Mouse (Mus musculus): Measurements from ENCODE around the gene Mapt. TPM values are rescaled to one million over a fixed set of nuclear protein-coding genes. Genes with fewer than 3 reads are reported as not detected.

Gene Mapt
- polyA plus RNA-seq, 1 experiment, result 77.9 TPM

GRCm38 (mm10) chr11:104302628-104303027 lies 71.4 kb downstream of the Mapt start:
- TF ChIP-seq POLR2A (IDR thresholded peaks at IDR 0.05; ENCODE audit: borderline replicate concordance, extremely low read depth, low read depth, low read length), result no peak
- no peak for TF ChIP-seq CTCF (IDR thresholded peaks at IDR 0.05; ENCODE audit: insufficient read depth, low read length)
- DNase-seq, result no peak
- WGBS, result 41% methylated on average over 12 of the region's 12 CpGs
- H3K4me1 ChIP-seq (ENCODE audit: control insufficient read depth, insufficient read depth, low read length), result peaks cover 5% of the 10 kb centered on the region
- H3K4me3 ChIP-seq (replicated peaks; ENCODE audit: extremely low read depth, low read depth, low read length), result no peak overlapping the region

DNA sequence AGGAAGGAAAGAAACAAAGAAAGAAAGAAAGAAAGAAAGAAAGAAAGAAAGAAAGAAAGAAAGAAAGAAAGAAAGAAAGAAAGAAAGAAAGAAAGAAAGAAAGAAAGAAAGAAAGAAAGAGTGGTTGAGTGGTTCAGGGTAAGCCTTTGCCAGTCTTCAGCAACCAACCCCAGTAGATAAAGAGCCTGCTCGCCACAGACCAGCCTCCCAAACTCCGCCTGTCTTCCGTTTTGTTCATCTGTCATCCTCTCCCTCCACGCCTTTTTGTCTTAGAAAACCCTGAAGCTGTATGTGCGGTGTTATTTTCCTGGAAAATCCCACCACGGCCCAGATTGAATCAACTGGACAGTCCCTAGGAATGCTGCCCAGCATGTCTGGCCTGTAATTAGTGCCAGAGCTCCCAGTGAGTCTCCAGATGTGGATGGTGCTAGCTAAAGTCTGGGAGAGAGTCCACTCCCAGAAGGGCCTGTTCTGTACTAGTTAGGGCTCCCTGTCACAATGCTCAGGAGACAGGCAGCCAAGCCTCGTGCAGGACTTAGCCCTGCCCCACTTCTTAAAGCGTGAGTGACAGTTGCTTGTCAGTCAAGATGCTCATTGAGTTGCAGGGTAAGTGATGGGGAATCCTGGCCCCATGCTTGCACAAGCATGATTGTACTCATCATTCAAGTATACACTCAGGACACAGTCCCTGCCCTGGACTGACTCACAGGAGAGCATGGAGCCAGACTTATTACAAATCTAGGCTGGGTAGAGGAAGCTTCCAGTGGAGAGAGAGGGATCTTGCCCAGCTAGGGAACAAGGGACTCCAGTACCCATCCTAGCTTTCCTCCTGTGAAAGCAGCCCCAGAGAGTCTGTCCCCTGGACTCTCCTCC lies 72.1 kb downstream of the Mapt start:
- no peak for DNase-seq
- Histone ChIP-seq H3K4me3 (replicated peaks; ENCODE audit: extremely low read depth, low read depth, low read length) (no peak overlapping the region), H3K4me1 (ENCODE audit: control insufficient read depth, insufficient read depth, low read length) (peaks cover 5% of the 10 kb centered on the region)
- 74% methylated on average over 8 of the region's 8 CpGs for WGBS
- TF ChIP-seq POLR2A (IDR thresholded peaks at IDR 0.05; ENCODE audit: borderline replicate concordance, extremely low read depth, low read depth, low read length), result no peak
- TF ChIP-seq CTCF (IDR thresholded peaks at IDR 0.05; ENCODE audit: insufficient read depth, low read length), result no peak

DNA sequence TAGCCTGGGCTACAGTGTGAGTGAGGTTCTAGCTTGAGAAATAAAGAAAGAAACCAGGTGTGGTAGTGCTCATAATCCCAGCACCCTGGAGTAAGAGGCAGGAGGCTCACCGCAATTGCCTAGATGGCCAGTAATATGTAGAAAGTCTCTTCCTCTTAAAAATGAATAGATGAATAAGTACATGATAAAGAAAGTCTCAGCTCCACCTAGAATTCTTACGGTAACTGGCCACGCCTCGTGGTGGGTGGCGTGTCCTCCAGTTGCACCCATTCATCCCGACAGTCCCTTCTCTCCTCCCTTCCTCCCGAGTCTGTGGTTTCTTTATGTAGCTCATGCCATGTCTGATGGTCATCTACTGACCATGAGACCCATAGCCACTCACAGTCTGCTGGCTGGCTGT lies 74.5 kb downstream of the Mapt start:
- Histone ChIP-seq H3K4me3 (replicated peaks; ENCODE audit: extremely low read depth, low read depth, low read length) (no peak overlapping the region), H3K4me1 (ENCODE audit: control insufficient read depth, insufficient read depth, low read length) (peaks cover 5% of the 10 kb centered on the region)
- TF ChIP-seq POLR2A (IDR thresholded peaks at IDR 0.05; ENCODE audit: borderline replicate concordance, extremely low read depth, low read depth, low read length), result no peak
- DNase-seq, result no peak
- WGBS, result 90% methylated on average over 7 of the region's 7 CpGs

GRCm38 (mm10) chr11:104306483-104306882 lies 75.3 kb downstream of the Mapt start:
- TF ChIP-seq POLR2A (IDR thresholded peaks at IDR 0.05; ENCODE audit: borderline replicate concordance, extremely low read depth, low read depth, low read length) (no peak), CTCF (IDR thresholded peaks at IDR 0.05; ENCODE audit: insufficient read depth, low read length) (no peak)
- no peak for DNase-seq
- WGBS, result 87% methylated on average over 13 of the region's 13 CpGs
- peaks cover 5% of the 10 kb centered on the region for H3K4me1 ChIP-seq (ENCODE audit: control insufficient read depth, insufficient read depth, low read length)
- no peak overlapping the region for H3K4me3 ChIP-seq (replicated peaks; ENCODE audit: extremely low read depth, low read depth, low read length)

GRCm38 (mm10) chr11:104307136-104307535 lies 75.9 kb downstream of the Mapt start:
- 59% methylated on average over 4 of the region's 4 CpGs for WGBS
- no peak for TF ChIP-seq CTCF (IDR thresholded peaks at IDR 0.05; ENCODE audit: insufficient read depth, low read length)
- TF ChIP-seq POLR2A (IDR thresholded peaks at IDR 0.05; ENCODE audit: borderline replicate concordance, extremely low read depth, low read depth, low read length), result no peak
- DNase-seq, result no peak
- Histone ChIP-seq H3K4me1 (ENCODE audit: control insufficient read depth, insufficient read depth, low read length) (peaks cover 5% of the 10 kb centered on the region), H3K4me3 (replicated peaks; ENCODE audit: extremely low read depth, low read depth, low read length) (no peak overlapping the region)

DNA sequence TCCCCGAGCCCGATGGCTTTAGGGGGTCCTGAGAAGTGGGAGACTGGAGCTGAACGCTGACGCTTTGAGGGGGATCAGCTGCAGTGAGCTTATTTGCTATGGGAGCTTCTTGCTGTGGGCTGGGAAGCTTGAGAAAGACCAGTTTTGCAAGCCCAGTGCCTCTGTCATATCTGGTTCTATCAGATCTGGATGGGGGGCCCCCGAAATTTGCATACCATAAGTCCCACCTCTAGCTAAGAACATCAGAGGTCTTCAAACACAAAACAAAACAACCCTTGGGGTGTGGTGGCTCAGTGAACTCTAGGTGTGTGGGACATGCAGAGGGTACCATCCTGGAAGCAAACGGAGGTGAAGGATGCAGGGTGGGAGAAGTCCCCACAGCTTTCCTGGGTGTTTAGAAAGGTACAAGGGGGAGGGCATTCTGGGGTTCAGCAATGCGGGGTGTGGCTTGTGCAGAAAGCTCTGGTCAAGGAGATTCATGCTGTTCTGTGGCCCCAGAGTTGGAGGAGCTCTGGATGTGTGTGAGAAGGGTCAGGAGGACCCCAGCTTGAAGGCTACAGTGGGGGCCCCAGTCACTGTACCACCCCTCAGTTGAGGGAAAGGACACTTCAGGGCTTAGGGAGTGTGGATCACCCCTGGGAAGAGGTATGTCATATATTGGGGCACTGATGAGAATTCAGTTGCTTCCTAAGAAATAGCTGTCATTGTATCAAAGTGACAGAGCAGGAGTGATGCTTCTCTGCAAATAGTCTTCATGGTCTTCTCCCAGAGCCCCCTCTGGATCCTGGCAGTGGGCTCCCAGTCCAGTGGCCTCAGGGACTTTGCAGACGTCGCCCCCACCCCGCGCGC lies 78.4 kb downstream of the Mapt start:
- Histone ChIP-seq H3K4me1 (ENCODE audit: control insufficient read depth, insufficient read depth, low read length) (no peaks in the 10 kb centered on the region), H3K4me3 (replicated peaks; ENCODE audit: extremely low read depth, low read depth, low read length) (no peak overlapping the region)
- no peak for DNase-seq
- 41% methylated on average over 12 of the region's 12 CpGs for WGBS
- no peak for TF ChIP-seq POLR2A (IDR thresholded peaks at IDR 0.05; ENCODE audit: borderline replicate concordance, extremely low read depth, low read depth, low read length)
- TF ChIP-seq CTCF (IDR thresholded peaks at IDR 0.05; ENCODE audit: insufficient read depth, low read length), result no peak

- Histone ChIP-seq H3K4me3 (replicated peaks; ENCODE audit: extremely low read depth, low read depth, low read length) (no peak overlapping the region), H3K4me1 (ENCODE audit: control insufficient read depth, insufficient read depth, low read length) (no peaks in the 10 kb centered on the region)
- TF ChIP-seq POLR2A (IDR thresholded peaks at IDR 0.05; ENCODE audit: borderline replicate concordance, extremely low read depth, low read depth, low read length), result no peak
- no peak for TF ChIP-seq CTCF (IDR thresholded peaks at IDR 0.05; ENCODE audit: insufficient read depth, low read length)
- no peak for DNase-seq
- WGBS, result 33% methylated on average over 23 of the region's 23 CpGs
These were observed 79.2 kb downstream of the Mapt start for GRCm38 (mm10) chr11:104310226-104310887.

DNA sequence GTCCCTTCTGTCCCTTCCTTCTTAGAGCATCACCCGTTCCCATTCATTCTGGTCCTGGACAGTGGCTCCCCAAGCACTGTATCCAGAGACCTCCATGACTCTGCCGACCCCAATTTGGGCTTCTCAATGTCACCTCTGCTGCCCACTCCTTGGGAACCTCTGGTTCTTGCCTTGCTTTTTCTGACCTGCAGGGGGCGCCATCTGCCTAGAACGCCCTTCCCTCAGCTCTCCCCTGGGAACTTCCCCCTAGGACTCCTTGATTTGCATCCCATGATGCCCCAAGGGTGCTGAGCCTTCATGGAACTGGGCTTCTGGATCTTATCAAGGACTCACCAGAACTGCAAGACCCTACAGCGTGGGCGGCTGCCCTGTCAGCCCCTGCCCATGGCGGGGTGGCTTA lies 80.5 kb downstream of the Mapt start:
- TF ChIP-seq POLR2A (IDR thresholded peaks at IDR 0.05; ENCODE audit: borderline replicate concordance, extremely low read depth, low read depth, low read length) (no peak), CTCF (IDR thresholded peaks at IDR 0.05; ENCODE audit: insufficient read depth, low read length) (peak; percentile 56)
- Histone ChIP-seq H3K4me1 (ENCODE audit: control insufficient read depth, insufficient read depth, low read length) (peaks cover 2% of the 10 kb centered on the region; the same call in 1 of the 2 replicates), H3K4me3 (replicated peaks; ENCODE audit: extremely low read depth, low read depth, low read length) (no peak overlapping the region)
- DNase-seq, result no peak
- WGBS, result 68% methylated on average over 7 of the region's 7 CpGs

GRCm38 (mm10) chr11:104315703-104316102 lies 84.5 kb downstream of the Mapt start:
- peaks cover 13% of the 10 kb centered on the region for H3K4me1 ChIP-seq (ENCODE audit: control insufficient read depth, insufficient read depth, low read length)
- no peak overlapping the region for H3K4me3 ChIP-seq (replicated peaks; ENCODE audit: extremely low read depth, low read depth, low read length)
- WGBS, result 2% methylated on average over 6 of the region's 6 CpGs
- TF ChIP-seq CTCF (IDR thresholded peaks at IDR 0.05; ENCODE audit: insufficient read depth, low read length), result peak; percentile 99
- TF ChIP-seq POLR2A (IDR thresholded peaks at IDR 0.05; ENCODE audit: borderline replicate concordance, extremely low read depth, low read depth, low read length), result no peak; the same call in 1 of the 2 replicates
- peak; percentile 80 for DNase-seq
